Mouse (Mus musculus) liver, adult 2 months (tissue): ENCODE data around the gene Naa35. TPM values are rescaled to one million over a fixed set of nuclear protein-coding genes. Genes with fewer than 3 reads are reported as not detected.

ENCODE experiments used
- DNase-seq: peaks from one replicate; pipeline ENCODE4 v3.0.0-alpha.2; 2011; ENCODE audit warnings: low read depth, low spot score; ENCODE audit errors: extremely low read depth
- H3K27ac ChIP-seq: fragments of 200-500 bp; replicated peaks from 2 replicates; pipeline ENCODE4 v1.5.1; 2012; ENCODE audit warnings: low read depth, mild to moderate bottlenecking, control low read depth, inconsistent platforms, low read length; ENCODE audit not compliant: insufficient read depth
- H3K27me3 ChIP-seq: fragments of 200-500 bp; 2 replicates; pipeline ENCODE4 v1.6.1; 2012; ENCODE audit warnings: mild to moderate bottlenecking, moderate library complexity, low read length, inconsistent platforms; ENCODE audit not compliant: control insufficient read depth, insufficient read depth
- H3K36me3 ChIP-seq: fragments of 200-500 bp; 2 replicates; pipeline ENCODE4 v1.6.1; 2012; ENCODE audit warnings: low read length, inconsistent platforms; ENCODE audit not compliant: control insufficient read depth, insufficient read depth
- H3K4me1 ChIP-seq: fragments of 200-500 bp; 2 replicates; pipeline ENCODE4 v1.6.1; 2011; ENCODE audit warnings: low read length; ENCODE audit not compliant: control insufficient read depth, insufficient read depth
- H3K4me3 ChIP-seq: fragments of 200-500 bp; 2 replicates; pipeline ENCODE4 v1.5.1; 2011; ENCODE audit warnings: low read depth, mild to moderate bottlenecking, control low read depth, low read length, moderate library complexity; ENCODE audit not compliant: insufficient read depth
- H3K79me2 ChIP-seq: fragments of 200-500 bp; 2 replicates; pipeline ENCODE4 v1.6.1; 2012; ENCODE audit warnings: inconsistent platforms, mild to moderate bottlenecking, low read length, moderate library complexity; ENCODE audit not compliant: control insufficient read depth, insufficient read depth
- H3K9ac ChIP-seq: fragments of 200-500 bp; 2 replicates; pipeline ENCODE4 v1.6.1; 2012; ENCODE audit warnings: low read depth, mild to moderate bottlenecking, control low read depth, inconsistent platforms, low read length
- CTCF ChIP-seq: fragments of 200-500 bp; IDR thresholded peaks from 2 replicates; pipeline ENCODE4 v1.5.1; 2011; ENCODE audit warnings: low read depth, low read length, control low read depth
- POLR2A ChIP-seq: fragments of 200-500 bp; IDR thresholded peaks from 2 replicates; pipeline ENCODE4 v1.6.1; 2011; ENCODE audit warnings: low read length, control low read depth; ENCODE audit not compliant: insufficient read depth; ENCODE audit errors: extremely low read depth
- WGBS: fragments of 180-500 bp; shearing (Covaris S2); methylation state at CpG from one replicate; pipeline ENCODE4 v1.1.7; 2018; 5-methylcytosine and 5-hydroxymethylcytosine counted together
- polyA plus RNA-seq: library from polyadenylated mRNA; depleted of rRNA; stranded (reverse); fragments of >200 nt; gene quantifications from 2 replicates; pipeline ENCODE4 v1.2.3, GENCODE M21; 2012
- total RNA-seq: library from RNA; depleted of rRNA; stranded (reverse); fragments of >200 nt; gene quantifications from 2 replicates; pipeline ENCODE4 v1.2.3, GENCODE M21; 2014

The Naa35 gene
- total and polyA plus RNA-seq, 2 experiments = 29.1 to 32.3 TPM

DNA sequence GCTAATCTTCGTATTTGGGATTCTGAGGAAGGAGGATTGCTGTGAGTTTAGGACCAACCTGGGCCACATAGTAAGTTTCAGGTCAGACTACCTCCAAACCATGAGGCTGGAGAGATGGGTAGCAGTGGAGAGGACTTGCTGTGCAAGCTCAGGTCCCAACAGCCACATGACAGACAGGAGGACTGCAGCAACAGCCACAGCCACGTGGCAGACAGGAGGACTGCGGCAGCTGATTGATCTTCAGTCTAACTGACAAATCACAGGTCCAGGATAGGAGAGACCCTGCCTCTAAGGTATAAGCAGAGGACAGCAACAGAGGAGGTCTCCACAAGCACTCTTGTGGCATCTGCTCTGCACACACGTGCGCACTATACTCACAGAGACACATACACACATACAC is 72.7 kb downstream of the Naa35 start:
- Histone ChIP-seq H3K79me2 (no peaks in the 10 kb centered on the region), H3K9ac (no peak overlapping the region), H3K4me1 (no peaks in the 10 kb centered on the region), H3K27me3 (no peaks in the 10 kb centered on the region), H3K36me3 (no peaks in the 10 kb centered on the region), H3K4me3 (no peak overlapping the region), H3K27ac (no peak overlapping the region)
- DNase-seq = no peak
- TF ChIP-seq CTCF (no peak), POLR2A (no peak)
- WGBS = 89% methylated on average over 5 of the region's 5 CpGs

DNA sequence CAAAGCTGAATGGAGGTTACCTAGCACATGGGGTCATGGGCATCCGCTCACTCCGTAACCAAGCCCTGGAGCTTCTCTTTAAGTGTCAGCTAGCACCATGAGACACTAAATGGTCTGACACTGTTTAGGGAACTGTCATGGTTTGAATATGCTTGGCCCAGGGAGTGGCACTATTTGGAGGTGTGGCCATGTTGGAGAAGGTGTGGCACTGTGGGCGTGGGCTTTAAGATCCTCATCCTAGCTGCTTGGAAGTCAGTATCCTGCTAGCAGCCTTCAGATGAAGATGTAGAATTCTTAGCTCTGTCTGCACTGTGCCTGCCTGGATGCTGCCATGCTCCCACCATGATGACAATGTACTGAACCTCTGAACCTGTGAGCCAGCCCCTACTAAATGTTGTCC is 75.3 kb downstream of the Naa35 start:
- no peaks in the 10 kb centered on the region for H3K79me2 ChIP-seq
- no peak for DNase-seq
- H3K9ac ChIP-seq = no peak overlapping the region
- H3K27ac ChIP-seq = no peak overlapping the region
- no peak overlapping the region for H3K4me3 ChIP-seq
- no peaks in the 10 kb centered on the region for H3K27me3 ChIP-seq
- TF ChIP-seq CTCF = no peak
- WGBS = 98% methylated on average over 3 of the region's 3 CpGs
- H3K36me3 ChIP-seq = no peaks in the 10 kb centered on the region
- H3K4me1 ChIP-seq = no peaks in the 10 kb centered on the region

DNA sequence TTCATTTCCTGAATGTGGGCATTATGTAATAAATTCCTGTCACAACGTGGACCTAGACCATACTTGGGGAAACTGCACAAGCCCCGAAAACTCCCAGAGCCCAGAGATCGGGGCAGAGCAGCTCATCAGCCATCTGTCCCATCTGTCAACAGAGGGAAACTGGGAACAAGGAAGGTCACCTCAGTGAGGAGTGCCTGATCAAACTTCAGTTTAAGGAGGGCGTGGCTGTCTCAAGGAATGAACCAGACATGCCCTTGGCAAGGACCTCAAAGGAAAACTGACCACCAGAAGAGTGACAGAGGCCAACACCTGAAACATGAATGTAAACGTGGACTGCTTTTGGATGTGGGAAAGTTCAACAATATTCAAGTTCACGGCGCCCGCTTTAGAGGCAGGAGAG is 76.3 kb downstream of the Naa35 start:
- Histone ChIP-seq H3K4me3 (no peak overlapping the region), H3K27ac (no peak overlapping the region), H3K27me3 (no peaks in the 10 kb centered on the region), H3K9ac (no peak overlapping the region), H3K36me3 (no peaks in the 10 kb centered on the region), H3K4me1 (no peaks in the 10 kb centered on the region), H3K79me2 (no peaks in the 10 kb centered on the region)
- TF ChIP-seq CTCF = no peak
- no peak for TF ChIP-seq POLR2A
- no peak for DNase-seq
- WGBS = 95% methylated on average over 8 of the region's 8 CpGs

DNA sequence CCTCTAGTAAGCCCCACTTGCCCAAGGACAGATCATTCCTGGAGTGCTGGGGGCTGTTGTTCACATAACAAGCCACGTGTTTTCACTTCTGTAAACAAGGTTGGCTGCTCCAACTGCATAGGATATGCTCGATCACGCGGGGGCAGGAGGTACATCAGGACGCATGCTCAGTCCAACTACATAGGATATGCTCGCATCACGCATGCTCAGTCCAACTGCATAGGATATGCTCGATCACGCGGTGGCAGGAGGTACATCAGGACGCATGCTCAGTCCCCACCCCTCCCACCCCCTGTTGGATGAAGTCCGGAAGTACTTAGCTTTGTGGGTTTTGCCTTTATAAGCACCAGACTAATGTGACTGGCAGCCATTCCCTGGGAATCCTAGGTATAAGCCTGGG is 76.9 kb downstream of the Naa35 start:
- H3K4me3 ChIP-seq = no peak overlapping the region
- no peak overlapping the region for H3K9ac ChIP-seq
- H3K27ac ChIP-seq = no peak overlapping the region
- no peaks in the 10 kb centered on the region for H3K27me3 ChIP-seq
- no peaks in the 10 kb centered on the region for H3K36me3 ChIP-seq
- 97% methylated on average over 12 of the region's 12 CpGs for WGBS
- no peak for DNase-seq
- no peaks in the 10 kb centered on the region for H3K4me1 ChIP-seq
- H3K79me2 ChIP-seq = no peaks in the 10 kb centered on the region
- no peak for TF ChIP-seq POLR2A
- TF ChIP-seq CTCF = no peak

DNA sequence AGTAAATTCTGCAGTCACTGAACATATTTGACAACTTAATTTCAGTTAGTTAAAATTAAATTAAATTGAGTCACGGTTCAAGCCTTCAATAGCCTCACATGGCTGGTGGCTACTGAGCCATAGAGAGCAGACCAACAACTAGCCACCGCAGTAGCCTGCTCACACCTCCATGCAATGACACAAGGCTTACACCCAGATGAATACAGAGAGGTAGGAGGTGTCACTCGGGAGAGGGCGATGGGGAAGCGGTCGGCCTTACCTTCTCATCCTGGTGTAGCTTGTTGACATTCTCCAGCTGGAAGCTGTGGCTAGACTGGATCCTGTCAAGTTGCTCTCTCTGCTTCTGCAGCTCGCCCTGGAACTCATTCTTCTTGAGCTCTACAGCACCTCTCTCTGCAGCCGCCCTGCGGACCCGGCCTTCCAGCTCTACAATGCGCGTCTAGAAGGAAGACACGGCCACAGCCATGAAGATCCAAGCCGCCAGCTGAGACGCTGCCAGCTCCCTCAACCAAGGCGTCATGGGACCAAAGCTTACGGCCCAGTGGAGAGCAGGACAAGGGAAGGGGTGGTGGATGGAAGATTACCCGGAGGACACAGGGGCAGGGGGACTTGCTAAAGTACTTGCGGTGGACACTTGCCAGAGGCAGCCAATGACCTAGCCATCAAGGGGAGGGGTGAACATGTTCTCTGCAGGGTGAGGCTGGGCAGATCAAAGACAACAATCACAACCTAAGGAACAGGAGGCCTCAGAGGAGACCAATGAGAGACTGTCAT is 79.1 kb downstream of the Naa35 start:
- no peak for TF ChIP-seq CTCF
- TF ChIP-seq POLR2A = no peak
- WGBS = 96% methylated on average over 19 of the region's 19 CpGs
- Histone ChIP-seq H3K27me3 (no peaks in the 10 kb centered on the region), H3K79me2 (no peaks in the 10 kb centered on the region), H3K4me3 (no peak overlapping the region), H3K27ac (no peak overlapping the region), H3K9ac (no peak overlapping the region), H3K4me1 (no peaks in the 10 kb centered on the region; the same call in 1 of the 2 replicates), H3K36me3 (no peaks in the 10 kb centered on the region)
- DNase-seq = no peak

DNA sequence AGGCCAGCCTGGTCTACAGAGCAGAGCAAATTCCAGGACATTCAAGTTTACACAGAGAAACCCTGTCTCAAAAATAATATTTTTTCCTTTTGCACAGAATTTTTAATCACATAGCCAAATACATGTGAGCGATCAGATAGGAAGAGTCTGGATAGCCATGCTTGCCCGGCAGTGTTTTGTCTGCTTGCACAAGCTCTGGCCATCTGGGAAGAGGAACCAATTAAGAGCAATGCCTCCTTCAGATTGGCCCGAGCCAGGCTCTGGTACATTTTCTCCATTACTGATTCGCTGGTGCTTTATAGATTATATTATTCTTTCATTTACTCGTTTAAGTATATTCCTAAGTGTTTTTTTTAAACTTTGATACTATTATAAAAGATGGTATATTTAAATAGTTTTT is 82.7 kb downstream of the Naa35 start:
- WGBS = 82% methylated on average over 5 of the region's 5 CpGs
- Histone ChIP-seq H3K4me1 (no peaks in the 10 kb centered on the region; the same call in 1 of the 2 replicates), H3K27ac (no peak overlapping the region), H3K4me3 (no peak overlapping the region), H3K79me2 (no peaks in the 10 kb centered on the region), H3K9ac (no peak overlapping the region), H3K27me3 (no peaks in the 10 kb centered on the region), H3K36me3 (no peaks in the 10 kb centered on the region)
- DNase-seq = no peak
- TF ChIP-seq POLR2A = no peak
- TF ChIP-seq CTCF = no peak
